Mouse (Mus musculus): ENCODE results near the gene Trabd.

The Trabd gene

DNA sequence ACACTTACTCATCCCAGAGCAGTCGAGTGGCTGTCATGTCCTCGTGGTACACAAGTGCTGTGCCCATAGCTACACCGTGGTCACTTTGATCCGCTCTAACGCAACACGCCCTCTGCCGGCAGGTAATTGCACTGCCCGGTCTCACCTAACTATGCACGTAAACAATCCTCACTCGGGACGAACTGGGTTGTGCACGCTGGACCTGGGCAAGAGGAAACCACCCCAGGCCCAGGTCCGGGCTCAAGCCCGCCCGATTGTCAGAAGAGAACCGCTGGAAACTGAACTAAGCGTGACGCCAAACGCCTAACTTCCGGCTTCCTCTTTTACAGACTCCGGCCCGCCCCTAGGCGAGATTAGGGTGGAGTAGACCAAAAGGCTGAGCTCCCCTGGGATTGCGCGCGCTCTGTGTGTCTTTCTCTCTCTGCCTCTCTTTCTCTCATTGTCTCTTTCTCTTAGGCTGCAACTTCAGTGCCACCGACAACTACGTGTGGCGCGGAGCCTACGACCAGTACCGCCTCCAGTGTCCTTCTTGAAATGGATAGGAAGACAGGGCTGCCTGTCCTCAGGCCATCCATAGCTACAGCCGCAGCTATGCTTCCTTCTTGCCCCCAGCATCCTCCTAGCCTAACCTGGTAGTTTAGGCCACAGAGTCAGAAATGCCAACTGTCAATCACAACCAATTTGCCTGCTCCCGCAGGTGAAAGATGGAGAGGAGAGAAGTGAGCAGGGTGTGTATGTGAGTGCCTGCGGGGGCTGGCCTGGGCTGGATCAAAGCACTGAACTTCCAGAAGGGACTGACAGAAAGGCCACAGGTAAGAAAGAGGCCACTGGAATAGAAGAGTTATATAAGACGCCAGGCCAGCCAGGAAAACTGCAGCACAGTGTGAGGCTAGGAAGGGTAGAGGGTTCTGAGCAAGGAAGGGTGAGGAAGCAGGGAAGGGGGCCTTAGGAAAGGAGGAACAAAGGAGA, 53.7 kb downstream of the Trabd start, which contains the start of gene Hdac10:
Hdac10 (minus strand) TSS at position 319 of the 969 bp plus-strand sequence.
- DNase-seq = peak; percentile 81

- no peak for DNase-seq
These were observed 55.3 kb downstream of the Trabd start for GRCm38 (mm10) chr15:89130245-89130644.

GRCm38 (mm10) chr15:89131316-89131715, 56.4 kb downstream of the Trabd start:
- no peak for DNase-seq
